Mouse (Mus musculus): ENCODE data around the gene Cdc7. TPM values are rescaled to one million over a fixed set of nuclear protein-coding genes. Genes with fewer than 3 reads are reported as not detected.
"Not testable (repeated sequence)": the region's sequence is repeated elsewhere in the genome, so short reads cannot be mapped to it uniquely, and the experiment has no call there.

Gene Cdc7
- polyA plus RNA-seq, 1 experiment from 2014 or later = 63.7 TPM

DNA sequence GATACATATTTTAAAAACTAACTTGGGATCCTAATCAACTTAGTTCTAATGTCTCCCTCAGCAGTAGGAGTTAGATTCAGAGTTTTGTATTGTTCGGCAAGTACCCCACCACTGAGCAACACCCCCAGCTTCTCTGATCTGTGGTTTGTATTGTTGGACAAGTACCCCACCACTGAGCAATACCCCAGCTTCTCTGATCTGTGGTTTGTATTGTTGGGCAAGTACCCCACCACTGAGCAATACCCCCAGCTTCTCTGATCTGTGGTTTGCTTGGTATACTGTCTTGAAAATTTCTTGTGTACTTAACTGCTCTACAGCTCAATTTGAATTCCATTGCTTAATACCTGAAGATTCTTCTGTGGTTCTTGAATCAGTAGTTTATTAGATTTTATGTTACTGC lies 3.5 kb downstream of the Cdc7 start:
- Histone ChIP-seq H3K27me3 (replicated peaks; ENCODE audit: low read depth, poor library complexity, severe bottlenecking) (no peaks in the 10 kb centered on the region), H3K9me3 (no peaks in the 10 kb centered on the region), H3K27ac (replicated peaks) (no peak overlapping the region), H3K4me1 (peaks cover 20% of the 10 kb centered on the region), H3K36me3 (replicated peaks) (peaks cover 60% of the 10 kb centered on the region), H3K4me3 (no peak overlapping the region)
- 95% methylated on average over 1 of the region's 1 CpGs for WGBS
- DNase-seq (ENCODE audit: low spot score) = no peak

DNA sequence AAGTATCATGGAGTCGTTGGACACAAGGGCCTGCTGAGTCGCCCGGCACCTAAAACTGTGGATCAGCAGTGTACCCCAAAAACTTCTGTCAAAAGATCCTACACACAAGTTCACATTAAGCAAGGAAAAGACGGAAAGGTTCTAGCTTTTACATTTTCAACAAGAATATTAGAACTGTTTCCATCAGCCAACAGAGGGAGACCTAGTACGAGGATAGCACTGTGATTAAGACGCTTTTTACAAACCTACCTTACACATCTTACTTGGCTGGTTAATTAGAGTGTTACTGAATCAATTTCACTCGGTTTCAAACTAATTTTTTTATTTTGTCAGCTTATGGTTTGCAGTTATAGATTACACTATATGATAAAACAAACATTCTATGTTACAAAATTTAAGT lies 9.8 kb downstream of the Cdc7 start:
- Histone ChIP-seq H3K4me1 (no peaks in the 10 kb centered on the region), H3K9me3 (no peaks in the 10 kb centered on the region), H3K36me3 (replicated peaks) (peaks cover 99% of the 10 kb centered on the region), H3K27me3 (replicated peaks; ENCODE audit: low read depth, poor library complexity, severe bottlenecking) (no peaks in the 10 kb centered on the region), H3K27ac (replicated peaks) (no peak overlapping the region), H3K4me3 (no peak overlapping the region)
- 92% methylated on average over 7 of the region's 7 CpGs for WGBS
- DNase-seq (ENCODE audit: low spot score) = no peak

DNA sequence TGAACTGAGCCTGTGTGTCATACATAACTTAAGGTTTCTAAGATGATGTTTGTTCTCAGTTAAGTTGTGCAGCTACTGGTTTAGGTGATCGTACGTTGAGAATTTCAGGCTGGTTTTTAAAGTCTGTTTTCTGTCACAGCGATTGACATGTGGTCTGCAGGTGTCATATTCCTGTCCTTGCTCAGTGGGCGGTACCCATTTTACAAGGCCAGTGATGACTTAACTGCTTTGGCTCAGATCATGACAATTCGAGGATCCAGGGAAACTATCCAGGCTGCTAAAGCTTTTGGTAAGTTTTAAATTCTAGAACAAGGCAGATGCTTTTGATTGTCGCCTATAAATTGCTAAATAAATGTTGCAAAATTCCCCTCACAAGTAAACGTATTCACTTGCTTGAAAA lies 15.0 kb downstream of the Cdc7 start:
- Histone ChIP-seq H3K9me3 (no peaks in the 10 kb centered on the region), H3K27me3 (replicated peaks; ENCODE audit: low read depth, poor library complexity, severe bottlenecking) (no peaks in the 10 kb centered on the region), H3K4me1 (no peaks in the 10 kb centered on the region), H3K4me3 (no peak overlapping the region), H3K36me3 (replicated peaks) (peaks cover 96% of the 10 kb centered on the region), H3K27ac (replicated peaks) (no peak overlapping the region)
- DNase-seq (ENCODE audit: low spot score) = no peak
- 86% methylated on average over 7 of the region's 7 CpGs for WGBS

DNA sequence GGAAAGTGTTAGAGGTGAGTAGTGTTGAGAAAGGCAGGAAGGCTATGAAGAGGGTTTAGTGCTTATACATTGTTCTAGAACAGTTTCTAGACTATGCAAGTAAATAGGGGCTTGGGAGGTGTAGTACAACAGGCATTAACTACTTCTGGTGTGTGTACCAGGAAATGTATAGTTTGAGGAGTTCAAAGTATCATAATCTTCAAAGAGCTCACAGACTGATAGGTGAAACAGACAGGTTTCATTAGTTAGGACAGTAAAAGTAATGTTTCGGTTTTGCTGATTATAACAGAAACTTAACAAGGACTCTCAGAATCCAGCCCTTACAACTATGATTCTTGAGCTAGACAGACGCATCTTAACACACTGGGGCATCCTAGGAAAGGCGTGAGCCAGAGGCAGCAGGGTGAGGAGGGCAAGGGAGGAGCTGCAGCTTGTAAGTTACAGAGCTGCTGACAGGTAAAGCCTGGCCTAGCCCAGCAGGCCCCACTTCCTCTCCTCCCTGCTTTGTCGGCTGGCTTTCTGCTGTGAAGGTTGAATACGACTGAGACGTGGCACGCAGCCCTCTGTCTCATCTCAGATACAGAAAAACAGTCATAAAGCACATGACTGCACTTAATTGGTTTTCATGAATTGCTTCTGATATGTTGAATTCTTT lies 18.3 kb downstream of the Cdc7 start:
- WGBS = 90% methylated on average over 7 of the region's 7 CpGs
- Histone ChIP-seq H3K27ac (replicated peaks) (no peak overlapping the region), H3K9me3 (no peaks in the 10 kb centered on the region), H3K36me3 (replicated peaks) (peaks cover 88% of the 10 kb centered on the region), H3K4me1 (no peaks in the 10 kb centered on the region), H3K4me3 (no peak overlapping the region), H3K27me3 (replicated peaks; ENCODE audit: low read depth, poor library complexity, severe bottlenecking) (no peaks in the 10 kb centered on the region)
- DNase-seq (ENCODE audit: low spot score) = no peak

DNA sequence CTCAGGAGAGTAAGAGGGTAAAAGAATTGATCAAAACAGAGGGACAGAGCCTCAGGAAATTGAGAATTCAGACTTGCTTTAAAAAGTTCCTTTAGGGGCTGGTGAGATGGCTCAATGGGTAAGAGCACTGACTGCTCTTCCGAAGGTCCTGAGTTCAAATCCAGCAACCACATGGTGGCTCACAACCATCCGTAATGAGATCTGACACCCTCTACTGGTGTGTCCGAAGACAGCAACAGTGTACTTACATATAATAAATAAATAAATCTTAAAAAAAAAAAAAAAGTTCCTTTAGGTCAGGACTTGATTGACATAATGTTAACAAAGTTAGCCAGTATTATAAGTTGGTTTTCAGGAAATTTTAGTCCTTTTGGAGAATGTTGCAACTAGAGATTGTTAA lies 20.8 kb downstream of the Cdc7 start:
- not testable (repeated sequence) for H3K4me1 ChIP-seq; H3K27me3 ChIP-seq (replicated peaks; ENCODE audit: low read depth, poor library complexity, severe bottlenecking); DNase-seq (ENCODE audit: low spot score); H3K9me3 ChIP-seq; H3K27ac ChIP-seq (replicated peaks); H3K4me3 ChIP-seq
- H3K36me3 ChIP-seq (replicated peaks) = peaks cover 63% of the 10 kb centered on the region
- WGBS = 97% methylated on average over 3 of the region's 3 CpGs

DNA sequence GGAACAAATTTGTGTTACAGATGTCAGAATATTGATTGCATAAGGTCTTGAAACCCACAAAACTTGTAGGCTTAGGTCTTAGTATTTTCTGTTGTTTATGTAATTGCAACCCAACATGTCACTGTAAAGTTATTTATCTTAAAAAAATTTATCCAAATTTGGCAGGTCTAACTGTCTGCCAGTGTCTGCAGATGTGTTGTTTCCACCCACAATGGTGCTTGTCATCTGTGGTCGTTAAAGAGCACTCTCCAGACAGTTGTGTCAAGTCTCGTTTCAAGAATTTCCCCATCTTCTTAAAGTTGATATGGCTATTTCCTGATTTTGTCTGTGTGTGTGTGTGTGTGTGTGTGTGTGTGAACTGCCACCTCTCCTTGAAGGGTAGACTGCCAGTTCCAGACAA lies 21.5 kb downstream of the Cdc7 start:
- H3K27me3 ChIP-seq (replicated peaks; ENCODE audit: low read depth, poor library complexity, severe bottlenecking) = no peaks in the 10 kb centered on the region
- H3K36me3 ChIP-seq (replicated peaks) = peaks cover 57% of the 10 kb centered on the region
- DNase-seq (ENCODE audit: low spot score) = no peak
- no peak overlapping the region for H3K4me3 ChIP-seq
- 74% methylated on average over 2 of the region's 2 CpGs for WGBS
- H3K27ac ChIP-seq (replicated peaks) = no peak overlapping the region
- H3K9me3 ChIP-seq = no peaks in the 10 kb centered on the region
- H3K4me1 ChIP-seq = peaks cover 2% of the 10 kb centered on the region; the same call in 1 of the 2 replicates

DNA sequence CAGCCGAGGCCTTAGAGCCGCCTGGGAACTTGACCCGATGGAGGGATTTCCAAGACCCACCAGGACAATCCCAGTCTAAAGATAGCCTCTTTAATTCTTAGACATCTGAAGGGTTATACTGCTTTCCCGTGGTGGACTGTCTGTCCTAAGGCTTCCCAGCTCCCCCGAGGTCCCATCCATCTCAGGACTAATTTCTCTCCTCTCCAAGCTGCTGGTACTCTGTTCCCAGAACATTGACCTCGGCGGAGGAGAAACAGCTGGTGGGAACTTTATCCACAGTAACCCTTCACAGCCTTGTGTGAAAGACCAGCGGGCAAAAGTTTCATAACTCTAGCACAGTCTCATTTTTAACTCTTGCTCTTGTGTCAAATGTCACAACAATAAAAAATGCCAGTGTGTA lies 25.1 kb downstream of the Cdc7 start:
- Histone ChIP-seq H3K27ac (replicated peaks) (no peak overlapping the region), H3K4me1 (peaks cover 15% of the 10 kb centered on the region), H3K27me3 (replicated peaks; ENCODE audit: low read depth, poor library complexity, severe bottlenecking) (no peaks in the 10 kb centered on the region), H3K4me3 (no peak overlapping the region), H3K36me3 (replicated peaks) (peaks cover 24% of the 10 kb centered on the region), H3K9me3 (no peaks in the 10 kb centered on the region)
- 66% methylated on average over 8 of the region's 8 CpGs for WGBS
- DNase-seq (ENCODE audit: low spot score) = no peak

DNA sequence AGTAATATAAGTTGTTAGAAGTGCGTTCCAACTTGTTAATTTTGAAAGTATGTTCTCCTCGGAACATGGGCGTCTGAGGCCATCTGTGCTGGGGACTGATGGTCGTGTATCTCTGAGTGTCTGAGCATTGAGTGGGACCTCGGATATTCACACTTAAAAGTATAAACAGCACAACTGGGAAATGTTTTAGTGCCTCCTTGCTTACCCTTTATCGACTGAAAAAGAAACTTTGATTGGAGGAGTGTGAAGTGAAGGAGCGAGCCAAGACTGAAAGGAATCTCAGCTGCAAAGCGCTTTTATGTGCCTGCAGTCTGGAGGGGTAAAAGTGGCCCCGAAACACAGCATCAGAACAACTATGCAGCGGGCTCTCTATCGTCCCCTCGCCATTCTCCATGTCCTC lies 25.7 kb downstream of the Cdc7 start:
- Histone ChIP-seq H3K9me3 (no peaks in the 10 kb centered on the region), H3K4me1 (peaks cover 19% of the 10 kb centered on the region), H3K36me3 (replicated peaks) (peaks cover 18% of the 10 kb centered on the region), H3K27me3 (replicated peaks; ENCODE audit: low read depth, poor library complexity, severe bottlenecking) (no peaks in the 10 kb centered on the region), H3K4me3 (no peak overlapping the region), H3K27ac (replicated peaks) (no peak overlapping the region)
- no peak for DNase-seq (ENCODE audit: low spot score)
- WGBS = 80% methylated on average over 12 of the region's 12 CpGs

DNA sequence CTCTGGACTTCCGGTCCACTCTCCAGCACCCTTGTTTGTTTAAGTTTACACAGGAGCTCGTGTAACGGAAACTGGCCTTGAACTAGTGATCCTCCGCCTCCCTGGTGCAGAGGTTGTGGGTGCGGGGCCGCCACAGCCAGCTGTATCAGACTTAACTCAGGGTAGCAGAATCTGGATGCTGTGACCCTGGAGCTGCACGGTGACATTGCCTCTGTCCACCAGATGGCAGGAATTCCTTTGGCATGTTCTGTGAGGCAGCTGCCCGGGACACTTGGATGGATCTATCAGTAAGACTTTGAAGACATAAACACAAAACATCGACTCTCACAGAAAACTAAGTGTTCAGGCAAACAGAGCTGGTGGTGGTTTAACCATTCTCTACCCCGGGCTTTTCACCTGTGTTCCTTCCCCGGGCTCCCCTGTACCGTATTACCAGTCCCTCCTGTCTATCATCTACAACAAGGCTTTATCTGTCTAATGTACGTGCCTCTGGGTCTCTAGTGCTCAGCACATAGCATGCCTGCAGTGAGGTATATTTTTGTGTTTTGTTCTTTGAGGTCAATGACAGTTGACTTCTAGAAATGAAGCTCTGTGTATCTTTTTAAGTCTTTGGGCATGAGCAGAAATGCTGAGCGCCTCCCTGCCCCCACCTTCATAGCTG lies 26.6 kb downstream of the Cdc7 start:
- Histone ChIP-seq H3K4me1 (peaks cover 26% of the 10 kb centered on the region), H3K36me3 (replicated peaks) (peaks cover 14% of the 10 kb centered on the region), H3K27me3 (replicated peaks; ENCODE audit: low read depth, poor library complexity, severe bottlenecking) (no peaks in the 10 kb centered on the region), H3K9me3 (no peaks in the 10 kb centered on the region), H3K27ac (replicated peaks) (0 out of 2 replicates have a peak overlapping the region, but pooled peaks have one; percentile 32), H3K4me3 (no peak overlapping the region)
- peak; percentile 75 for DNase-seq (ENCODE audit: low spot score)
- 46% methylated on average over 14 of the region's 14 CpGs for WGBS

DNA sequence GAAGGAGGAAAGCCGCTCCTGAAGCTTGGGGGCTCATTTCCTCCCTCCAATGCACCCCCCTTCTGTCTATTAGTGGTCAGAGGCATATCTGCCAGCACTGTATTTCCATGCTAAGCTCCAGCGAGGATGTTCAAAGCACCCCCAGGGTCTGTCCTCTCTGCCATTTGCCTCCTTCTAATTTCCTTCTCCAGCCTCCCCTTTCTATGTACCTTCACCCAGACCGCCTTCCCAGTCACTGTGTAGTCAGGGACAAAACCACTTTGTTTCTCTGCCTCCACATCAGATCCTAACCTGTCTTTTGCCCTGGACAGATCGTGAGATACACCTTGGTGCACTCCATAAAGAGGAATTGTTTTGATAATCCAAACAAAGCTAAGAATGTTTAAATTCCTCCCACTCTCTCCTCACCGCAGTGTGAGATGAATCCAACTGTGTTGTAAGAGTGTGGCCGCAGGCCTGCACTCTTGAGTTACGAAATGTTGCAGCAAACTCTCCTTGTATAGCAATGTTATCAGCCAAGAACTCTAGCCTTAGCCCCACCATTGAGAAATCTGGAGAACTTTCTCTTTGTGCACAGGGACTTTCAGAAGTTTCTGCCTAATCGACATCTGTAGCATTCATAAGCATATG lies 27.3 kb downstream of the Cdc7 start:
- Histone ChIP-seq H3K4me1 (peaks cover 32% of the 10 kb centered on the region), H3K27me3 (replicated peaks; ENCODE audit: low read depth, poor library complexity, severe bottlenecking) (no peaks in the 10 kb centered on the region), H3K36me3 (replicated peaks) (peaks cover 7% of the 10 kb centered on the region), H3K27ac (replicated peaks) (peak overlapping the region; percentile 32; the same call in 1 of the 2 replicates), H3K9me3 (no peaks in the 10 kb centered on the region), H3K4me3 (no peak overlapping the region)
- no peak for DNase-seq (ENCODE audit: low spot score)
- 75% methylated on average over 8 of the region's 8 CpGs for WGBS

DNA sequence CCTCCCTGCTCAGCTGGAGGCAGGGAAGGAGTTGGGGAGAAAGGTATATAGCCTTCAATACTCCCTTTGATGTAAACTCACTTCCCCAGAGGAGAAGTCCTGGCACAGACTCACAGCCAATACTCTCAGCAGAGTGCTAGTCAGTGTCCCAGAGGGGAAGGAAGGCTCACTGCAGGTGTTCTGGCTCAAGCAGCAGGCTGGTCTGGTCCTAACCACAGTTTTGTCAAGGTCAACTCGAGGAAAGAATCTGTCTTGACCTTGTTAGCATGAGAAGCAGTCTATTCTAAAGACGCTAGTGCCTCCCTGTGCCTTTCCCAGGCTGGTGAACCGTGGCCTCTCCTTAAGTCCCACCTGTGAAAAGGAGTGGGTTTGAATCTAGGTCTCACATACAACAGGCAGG lies 30.6 kb downstream of the Cdc7 start:
- H3K4me3 ChIP-seq = no peak overlapping the region
- 30% methylated on average over 3 of the region's 3 CpGs for WGBS
- no peaks in the 10 kb centered on the region for H3K36me3 ChIP-seq (replicated peaks)
- no peaks in the 10 kb centered on the region for H3K27me3 ChIP-seq (replicated peaks; ENCODE audit: low read depth, poor library complexity, severe bottlenecking)
- H3K4me1 ChIP-seq = peaks cover 41% of the 10 kb centered on the region
- H3K27ac ChIP-seq (replicated peaks) = peak overlapping the region; percentile 21; the same call in 1 of the 2 replicates
- DNase-seq (ENCODE audit: low spot score) = no peak
- no peaks in the 10 kb centered on the region for H3K9me3 ChIP-seq

DNA sequence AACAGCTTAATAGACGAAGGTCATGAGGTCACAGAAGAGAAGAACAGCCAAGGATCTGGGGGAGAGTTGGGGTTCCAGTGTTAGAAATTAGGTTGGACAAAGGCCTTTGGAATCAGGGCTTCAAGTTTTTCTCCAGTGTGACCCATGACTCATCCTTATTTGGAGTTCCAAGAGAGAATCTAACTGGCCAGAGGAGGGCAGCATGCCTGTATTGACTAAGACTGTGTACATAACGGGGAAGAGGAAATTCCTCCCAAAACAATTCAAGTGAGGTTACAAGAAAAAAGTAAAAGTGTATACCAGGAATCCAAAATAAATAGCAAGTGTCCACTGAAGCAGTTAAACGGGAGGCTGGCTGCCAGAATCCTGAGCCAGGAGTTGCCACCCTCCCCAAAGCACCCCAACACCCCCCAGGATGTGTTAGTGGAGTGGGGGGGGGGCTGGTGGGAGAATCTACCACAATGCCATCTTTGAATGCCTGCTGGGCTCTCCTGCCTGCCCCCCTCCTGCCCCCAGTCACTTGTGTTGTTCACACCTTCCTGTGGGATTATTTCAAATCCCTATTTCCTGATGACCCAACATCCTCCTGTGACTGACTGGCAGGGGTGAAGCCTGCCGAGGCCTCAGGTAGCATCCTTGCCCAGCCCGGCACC lies 31.9 kb downstream of the Cdc7 start:
- no peak overlapping the region for H3K4me3 ChIP-seq
- peaks cover 36% of the 10 kb centered on the region for H3K4me1 ChIP-seq
- no peaks in the 10 kb centered on the region for H3K9me3 ChIP-seq
- H3K36me3 ChIP-seq (replicated peaks) = no peaks in the 10 kb centered on the region
- no peaks in the 10 kb centered on the region for H3K27me3 ChIP-seq (replicated peaks; ENCODE audit: low read depth, poor library complexity, severe bottlenecking)
- DNase-seq (ENCODE audit: low spot score) = peak; percentile 59
- WGBS = 35% methylated on average over 5 of the region's 5 CpGs
- peak overlapping the region; percentile 75 for H3K27ac ChIP-seq (replicated peaks)

All from embryonic facial prominence, embryonic 10.5 days (tissue).